Mouse (Mus musculus) spleen, adult 2 months (tissue): ENCODE data around the gene Sync.

ENCODE experiments used
- CTCF ChIP-seq: fragments of 200-500 bp; IDR thresholded peaks from 2 replicates; pipeline ENCODE4 v1.5.1; 2011; ENCODE audit warnings: mild to moderate bottlenecking, inconsistent platforms; ENCODE audit not compliant: insufficient read depth, insufficient read length, insufficient replicate concordance; ENCODE audit errors: extremely low read depth
- POLR2A ChIP-seq: fragments of 200-500 bp; IDR thresholded peaks from 2 replicates; pipeline ENCODE4 v1.6.1; 2011; ENCODE audit warnings: low read depth, low read length, inconsistent platforms

- TF ChIP-seq POLR2A: no peak
- no peak for TF ChIP-seq CTCF
Observed at GRCm38 (mm10) chr4:129288067-129288466, 650 bp downstream of the Sync start.
